Comparison of ENCODE assay signal across 17 mouse cellular contexts in the genomic region with DNA sequence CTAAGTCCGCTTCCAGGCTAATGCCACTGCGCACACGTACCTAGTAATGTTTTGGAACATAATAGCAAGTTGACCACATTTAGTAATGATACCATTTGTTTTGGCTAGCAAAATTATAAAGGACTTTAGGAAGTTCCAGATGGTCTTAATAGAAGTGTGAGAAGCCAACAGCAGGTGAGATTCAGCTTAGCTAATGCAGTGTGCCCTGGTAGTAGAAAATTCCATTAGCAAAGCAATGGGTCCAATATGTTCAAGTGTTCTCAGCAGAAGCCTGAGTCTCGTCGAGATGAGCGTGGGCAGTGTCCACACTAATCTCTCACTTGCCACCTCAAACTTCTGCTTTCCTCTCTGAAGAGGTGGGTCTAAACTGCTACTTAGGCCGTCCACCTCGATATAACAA. TPM values are rescaled to one million over a fixed set of nuclear protein-coding genes. Genes with fewer than 3 reads are reported as not detected.
A peak's percentile ranks its signal among the peaks of the same experiment; 100 is the strongest.
DNase-seq lines count a peak whose midpoint lies in the region; ATAC-seq and TF ChIP-seq lines count a peak whose summit lies in the region.
"Had no signal": no experiment of that assay in that cellular context is flagged by ENCODE, and none has a peak within 500 bp of the region (broad histone marks: within the 10 kb centered on the region; RNA-seq: fewer than 3 reads in every experiment).

No protein-coding gene starts in this region.

- no peak overlapping the region for H3K27ac ChIP-seq in cerebellum, adult 2 months (ENCODE audit: insufficient read depth, low read length)
- H3K27ac ChIP-seq in midbrain, embryonic 11.5 days (ENCODE audit: low read depth, low read length), result no peak overlapping the region
- no peak overlapping the region for H3K27ac ChIP-seq in midbrain, embryonic 10.5 days (replicated peaks)
- H3K27ac ChIP-seq: embryonic facial prominence, embryonic 10.5 days; embryonic facial prominence, embryonic 12.5 days; forebrain, embryonic 13.5 days; forebrain, embryonic 15.5 days had no signal

- peak; percentile 35 to 50 for DNase-seq in cerebellum, adult 2 months
- DNase-seq in cerebellum, adult 11 months, result no peak
- peak; percentile 44 for DNase-seq in midbrain, embryonic 11.5 days (ENCODE audit: low spot score, missing footprints)
- no peak for DNase-seq in midbrain, embryonic 10.5 days (ENCODE audit: low spot score)
- DNase-seq in frontal cortex, adult 2 months (ENCODE audit: extremely low spot score in 1 of 2, low spot score in 1 of 2), result no peak
- DNase-seq: adrenal gland, adult 2 months; adrenal gland, postnatal 10 days; adrenal gland, postnatal 25 days; B cell, adult 2 months; cerebellum, adult 8-10 months; cerebellum, postnatal 10 days; forebrain, postnatal 0 days had no signal

- WGBS in cerebellum, adult 2 months, result 59% methylated on average over 8 of the region's 8 CpGs
- 95% methylated on average over 8 of the region's 8 CpGs for WGBS in midbrain, embryonic 11.5 days
- 93% methylated on average over 8 of the region's 8 CpGs for WGBS in midbrain, embryonic 10.5 days

- H3K9me3 ChIP-seq in midbrain, embryonic 11.5 days (ENCODE audit: control insufficient read depth, low read length), result no peaks in the 10 kb centered on the region
- no peaks in the 10 kb centered on the region for H3K9me3 ChIP-seq in midbrain, embryonic 10.5 days (replicated peaks)
- H3K9me3 ChIP-seq: embryonic facial prominence, embryonic 10.5 days; embryonic facial prominence, embryonic 12.5 days; forebrain, embryonic 13.5 days; forebrain, embryonic 15.5 days had no signal

- no peaks in the 10 kb centered on the region for H3K27me3 ChIP-seq in cerebellum, adult 2 months (ENCODE audit: control insufficient read depth, insufficient read depth, low read length)
- H3K27me3 ChIP-seq in midbrain, embryonic 11.5 days (ENCODE audit: control insufficient read depth, insufficient read depth, low read length), result no peaks in the 10 kb centered on the region
- no peaks in the 10 kb centered on the region for H3K27me3 ChIP-seq in midbrain, embryonic 10.5 days (ENCODE audit: low read depth, poor library complexity, severe bottlenecking)
- H3K27me3 ChIP-seq: embryonic facial prominence, embryonic 12.5 days; forebrain, embryonic 13.5 days; forebrain, embryonic 15.5 days had no signal

- no peak for TF ChIP-seq CTCF in cerebellum, adult 2 months (IDR thresholded peaks at IDR 0.05; ENCODE audit: borderline replicate concordance, insufficient read depth, low read depth, low read length)

- no peak for TF ChIP-seq POLR2A in cerebellum, adult 2 months (IDR thresholded peaks at IDR 0.05; ENCODE audit: borderline replicate concordance, insufficient read depth, low read length)

- H3K9ac ChIP-seq in midbrain, embryonic 11.5 days (ENCODE audit: low read length), result no peak overlapping the region
- H3K9ac ChIP-seq: embryonic facial prominence, embryonic 12.5 days; forebrain, embryonic 13.5 days; forebrain, embryonic 15.5 days; forebrain, postnatal 0 days had no signal

- peaks cover 22% of the 10 kb centered on the region for H3K4me1 ChIP-seq in cerebellum, adult 2 months (ENCODE audit: control insufficient read depth, insufficient read depth, low read length)
- 0 out of 2 replicates have a peak, but pooled peaks cover 6% of the 10 kb centered on the region for H3K4me1 ChIP-seq in midbrain, embryonic 11.5 days (ENCODE audit: control insufficient read depth, insufficient read depth, low read length)
- peaks cover 27% of the 10 kb centered on the region for H3K4me1 ChIP-seq in midbrain, embryonic 10.5 days
- H3K4me1 ChIP-seq: forebrain, embryonic 13.5 days; forebrain, embryonic 15.5 days had no signal

- H3K4me3 ChIP-seq in cerebellum, adult 2 months (replicated peaks; ENCODE audit: insufficient read depth, low read depth, low read length), result no peak overlapping the region
- H3K4me3 ChIP-seq in midbrain, embryonic 11.5 days (ENCODE audit: low read depth, low read length), result no peak overlapping the region
- no peak overlapping the region for H3K4me3 ChIP-seq in midbrain, embryonic 10.5 days
- H3K4me3 ChIP-seq: embryonic facial prominence, embryonic 10.5 days; embryonic facial prominence, embryonic 12.5 days; forebrain, embryonic 13.5 days; forebrain, embryonic 15.5 days had no signal

- ATAC-seq in midbrain, embryonic 11.5 days (ENCODE audit: low FRiP score), result no peak
- ATAC-seq: CD4-positive, CD25-positive, alpha-beta regulatory T cell, adult 4 months; forebrain, embryonic 13.5 days; forebrain, embryonic 15.5 days; forebrain, postnatal 0 days had no signal

- H3K4me2 ChIP-seq in midbrain, embryonic 11.5 days, result no peak overlapping the region
- H3K4me2 ChIP-seq: embryonic facial prominence, embryonic 12.5 days; forebrain, embryonic 13.5 days; forebrain, embryonic 15.5 days had no signal

- H3K36me3 ChIP-seq in midbrain, embryonic 11.5 days (ENCODE audit: control insufficient read depth, insufficient read depth, low read length), result no peaks in the 10 kb centered on the region
- peaks cover 15% of the 10 kb centered on the region for H3K36me3 ChIP-seq in midbrain, embryonic 10.5 days
- H3K36me3 ChIP-seq: embryonic facial prominence, embryonic 12.5 days; forebrain, embryonic 15.5 days had no signal

RNA-seq across cellular contexts. Expression of a gene that starts 27.7 kb away (rescaled TPM):
- polyA plus RNA-seq in cerebellum, adult 2 months (2012; rRNA removed), result 36.2 and 38.4 TPM in 2 replicates
- polyA plus RNA-seq in midbrain, embryonic 11.5 days (2014; fragmentation: Nextera tagmentation; extraction: Ambion mirVana), result 36.9 and 37.8 TPM in 2 replicates
- polyA plus RNA-seq in midbrain, embryonic 10.5 days (2016; fragmentation: Nextera tagmentation; extraction: Ambion mirVana), result 32.9 and 36.1 TPM in 2 replicates
- polyA plus RNA-seq in frontal cortex, adult 2 months (2012; rRNA removed), result 28.7 and 31.9 TPM in 2 replicates

RNA-seq across cellular contexts. Expression of a gene that starts 49.0 kb away (rescaled TPM):
- polyA plus RNA-seq in cerebellum, adult 2 months (2012; rRNA removed), result 49.0 and 57.7 TPM in 2 replicates
- polyA plus RNA-seq in midbrain, embryonic 11.5 days (2014; fragmentation: Nextera tagmentation; extraction: Ambion mirVana), result 43.2 and 46.5 TPM in 2 replicates
- polyA plus RNA-seq in midbrain, embryonic 10.5 days (2016; fragmentation: Nextera tagmentation; extraction: Ambion mirVana), result 46.4 and 47.5 TPM in 2 replicates
- 38.8 and 39.8 TPM in 2 replicates for polyA plus RNA-seq in frontal cortex, adult 2 months (2012; rRNA removed)

Comparison
In these comparisons a context has a peak if more than half of its experiments do, and no peak if none do; other contexts are left out.
1. DNase-seq: peak in cerebellum, adult 2 months (2 of 2) and midbrain, embryonic 11.5 days (single experiment); none in cerebellum, adult 11 months (single experiment), midbrain, embryonic 10.5 days (single experiment) and frontal cortex, adult 2 months (0 of 2).